In the genomic region with DNA sequence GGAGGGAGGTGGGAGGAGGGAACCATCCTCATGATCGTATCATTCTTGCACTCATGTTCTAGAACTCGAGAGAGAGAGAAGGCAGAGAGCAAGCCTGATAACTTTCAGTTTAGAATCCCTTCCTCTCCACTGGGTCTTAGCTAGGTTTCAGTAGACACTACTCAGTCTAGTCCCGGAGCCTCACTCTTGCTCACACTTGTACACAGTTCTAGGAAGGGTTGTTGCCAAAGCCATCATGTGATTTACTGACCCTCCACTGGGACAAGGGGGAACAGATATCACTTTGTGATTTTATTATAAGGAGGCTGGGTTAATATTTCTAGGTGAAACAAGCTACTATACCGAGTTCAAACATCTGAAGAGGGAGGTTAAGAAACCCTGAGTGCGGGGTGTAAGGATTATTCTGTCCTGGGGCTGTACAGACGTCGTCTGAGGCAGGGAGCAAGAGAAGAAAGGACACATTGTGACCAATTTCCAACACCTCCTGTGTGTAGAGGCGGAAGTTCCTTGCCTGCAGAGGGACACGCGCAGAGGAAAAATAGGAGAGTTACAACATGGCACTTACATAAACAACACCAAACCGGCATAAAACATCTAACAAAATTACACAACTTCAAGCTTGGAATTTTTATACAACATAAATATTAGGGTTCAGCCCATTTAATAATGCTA, we compare ENCODE assay signal across 17 mouse cellular contexts.
"Had no signal": no experiment of that assay in that cellular context is flagged by ENCODE, and none has a peak within 500 bp of the region (broad histone marks: within the 10 kb centered on the region; RNA-seq: fewer than 3 reads in every experiment).

No protein-coding gene starts in this region.

- H3K9me3 ChIP-seq: intestine, embryonic 15.5 days; kidney, embryonic 15.5 days; limb, embryonic 15.5 days had no signal

- DNase-seq: kidney, adult 11 months; kidney, adult 8-10 months; kidney, postnatal 10 days; kidney, postnatal 36 days; layer of hippocampus, postnatal 36 days; liver, postnatal 0 days; lung, postnatal 4 days; midbrain, embryonic 14.5 days; thymus, adult 18-20 months; thymus, postnatal 36 days had no signal

- H3K36me3 ChIP-seq: intestine, embryonic 15.5 days; kidney, embryonic 15.5 days; limb, embryonic 15.5 days had no signal

- H3K4me1 ChIP-seq: intestine, embryonic 15.5 days had no signal

- H3K4me2 ChIP-seq: intestine, embryonic 15.5 days; kidney, embryonic 15.5 days; limb, embryonic 15.5 days; liver, embryonic 11.5 days; midbrain, embryonic 11.5 days had no signal

- H3K27me3 ChIP-seq: intestine, embryonic 15.5 days; kidney, embryonic 15.5 days; limb, embryonic 15.5 days had no signal

- H3K4me3 ChIP-seq: intestine, embryonic 15.5 days; kidney, embryonic 15.5 days; left cerebral cortex, adult 2 months; limb, embryonic 15.5 days had no signal

- H3K9ac ChIP-seq: intestine, embryonic 15.5 days; kidney, embryonic 15.5 days; limb, embryonic 15.5 days; liver, embryonic 14.5 days; liver, postnatal 0 days had no signal

- ATAC-seq: intestine, embryonic 15.5 days; liver, postnatal 0 days had no signal

- H3K27ac ChIP-seq: intestine, embryonic 15.5 days; kidney, embryonic 15.5 days; left cerebral cortex, adult 2 months; liver, embryonic 14.5 days had no signal
